Mouse (Mus musculus) heart, adult 2 months (tissue): ENCODE data around the gene Ube2r2.

ENCODE experiments used
- CTCF ChIP-seq: fragments of 200-600 bp; IDR thresholded peaks from 2 replicates; pipeline ENCODE4 v1.8.1; 2022; ENCODE audit warnings: antibody characterized with exemption, mild to moderate bottlenecking, moderate library complexity
- EP300 ChIP-seq: fragments of 200-500 bp; IDR thresholded peaks from 2 replicates; pipeline ENCODE4 v1.6.1; 2011; ENCODE audit warnings: low read depth, low read length, control low read depth; ENCODE audit not compliant: insufficient read depth

DNA sequence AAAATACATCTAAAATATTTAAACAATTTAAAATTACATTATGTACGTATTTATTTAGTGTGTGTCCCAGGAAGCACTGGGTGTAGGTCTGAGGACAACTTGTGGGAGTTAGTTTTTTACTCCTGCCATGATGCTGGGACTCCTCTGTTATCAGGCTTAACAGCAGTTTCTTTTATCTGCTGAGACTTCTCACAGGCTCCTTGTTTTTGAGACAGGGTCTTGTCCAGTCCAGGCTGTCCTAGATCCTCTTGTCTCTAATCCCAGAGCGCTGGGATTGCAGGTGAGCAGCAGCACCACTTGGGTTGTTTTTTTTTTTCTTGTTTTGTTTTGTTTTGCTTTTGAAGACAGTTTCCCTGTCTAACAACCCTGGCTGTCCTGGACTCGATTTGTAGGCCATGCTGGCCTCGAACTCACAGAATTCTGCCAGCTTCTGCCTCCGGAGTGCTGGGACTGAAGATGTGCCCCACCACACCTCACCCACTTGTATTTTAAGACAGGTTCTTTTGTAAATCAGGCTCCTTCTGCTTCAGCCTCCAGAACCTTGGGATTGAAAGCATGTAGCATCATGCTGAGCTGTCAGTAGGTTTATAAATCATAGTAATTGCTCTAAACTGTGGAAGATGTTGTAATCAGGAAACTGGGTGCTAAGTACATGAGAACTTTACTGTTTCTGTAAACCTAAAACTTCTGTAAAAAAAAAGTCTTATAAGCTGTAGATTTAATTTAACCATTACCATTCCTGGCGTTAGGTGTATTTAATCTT is 1.8 kb upstream of the Ube2r2 start:
- TF ChIP-seq EP300 (no peak), CTCF (no peak)
